Mouse (Mus musculus): ENCODE measurements at regions not wholly inside any gene's neighbourhood (a gene's known extent, or its start where the extent isn't known, plus 50 kb on each side); places are given as distances from the start of the nearest gene placed in this dataset.

GRCm38 (mm10) chr10:126186086-126186485 is 220.1 kb downstream of the Lrig3 start:
- H3K4me2 ChIP-seq = no peak overlapping the region

GRCm38 (mm10) chr10:126189001-126189400 is 223.0 kb downstream of the Lrig3 start:
- Histone ChIP-seq H3K4me2 (no peak overlapping the region), H3K27me3 (no peaks in the 10 kb centered on the region), H3K9me3 (no peaks in the 10 kb centered on the region), H3K9ac (no peak overlapping the region), H3K36me3 (replicated peaks) (no peaks in the 10 kb centered on the region), H3K27ac (no peak overlapping the region), H3K4me1 (no peaks in the 10 kb centered on the region), H3K4me3 (replicated peaks) (no peak overlapping the region)
- ATAC-seq (ENCODE audit: low FRiP score) = no peak
- 76% methylated on average over 10 of the region's 10 CpGs for WGBS

More at GRCm38 (mm10) chr10:126186086-126186485, 220.1 kb downstream of the Lrig3 start:
- WGBS = 90% methylated on average over 10 of the region's 10 CpGs
- Histone ChIP-seq H3K9me3 (no peaks in the 10 kb centered on the region), H3K9ac (no peak overlapping the region), H3K4me1 (no peaks in the 10 kb centered on the region), H3K27me3 (no peaks in the 10 kb centered on the region), H3K36me3 (replicated peaks) (no peaks in the 10 kb centered on the region), H3K27ac (no peak overlapping the region), H3K4me3 (replicated peaks) (no peak overlapping the region)
- no peak for ATAC-seq (ENCODE audit: low FRiP score)
